Mouse (Mus musculus) kidney, adult 9 months (tissue): ENCODE results near the gene Slc9b1.
A peak's percentile ranks its signal among the peaks of the same experiment; 100 is the strongest.

Experiments used
- DNase-seq: peaks from one replicate; pipeline ENCODE4 v3.0.0; 2022

The Slc9b1 gene

GRCm38 (mm10) chr3:135438913-135439531 is 91.2 kb downstream of the Slc9b1 start:
- DNase-seq: peak; percentile 92

GRCm38 (mm10) chr3:135439651-135440050 is 91.8 kb downstream of the Slc9b1 start:
- no peak for DNase-seq

GRCm38 (mm10) chr3:135440221-135440620 is 92.4 kb downstream of the Slc9b1 start:
- DNase-seq: peak; percentile 54

- DNase-seq: peak; percentile 30
These were observed 92.8 kb downstream of the Slc9b1 start for GRCm38 (mm10) chr3:135440621-135441020.

- DNase-seq: no peak
These were observed 97.1 kb downstream of the Slc9b1 start for GRCm38 (mm10) chr3:135444930-135445329.
